ENCODE assay signal across 20 mouse cellular contexts in the genomic region with DNA sequence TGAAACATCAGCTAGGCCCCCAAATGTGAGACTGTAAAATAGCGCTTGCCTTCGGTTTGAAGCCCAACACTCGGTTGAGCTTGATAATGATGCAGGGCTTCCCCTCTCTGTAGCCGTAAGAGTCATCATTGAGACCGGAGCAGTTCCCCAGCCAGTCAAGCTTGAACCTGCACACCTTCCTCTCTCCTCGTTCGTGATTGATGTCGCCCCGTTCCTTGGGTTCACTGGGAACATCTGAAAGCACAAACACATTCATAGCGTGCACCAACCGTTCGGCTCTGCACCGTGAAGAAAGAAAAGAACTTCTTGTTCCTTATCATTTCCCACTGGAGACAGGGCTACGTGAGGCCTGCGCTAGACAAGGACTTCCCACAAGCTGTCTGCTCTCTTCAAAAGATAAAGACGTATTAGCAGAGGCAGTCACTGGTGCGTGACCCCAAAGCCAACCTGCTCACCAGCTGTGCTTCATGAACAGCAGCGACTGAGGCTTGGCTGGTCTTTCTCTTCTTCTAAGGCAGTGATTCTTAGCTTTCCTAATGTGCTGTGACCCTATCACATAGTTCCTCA. TPM values are rescaled to one million over a fixed set of nuclear protein-coding genes. Genes with fewer than 3 reads are reported as not detected.
A peak's percentile ranks its signal among the peaks of the same experiment; 100 is the strongest.
DNase-seq lines count a peak whose midpoint lies in the region; ATAC-seq and TF ChIP-seq lines count a peak whose summit lies in the region.
"Had no signal": no experiment of that assay in that cellular context is flagged by ENCODE, and none has a peak within 500 bp of the region (broad histone marks: within the 10 kb centered on the region; RNA-seq: fewer than 3 reads in every experiment).

No protein-coding gene starts in this region.

- H3K9me3 ChIP-seq in kidney, embryonic 16.5 days (ENCODE audit: low read length), result no peaks in the 10 kb centered on the region; the same call in 1 of the 2 replicates
- H3K9me3 ChIP-seq in MEL (replicated peaks; ENCODE audit: insufficient read depth, low read length), result no peaks in the 10 kb centered on the region

- H3K4me3 ChIP-seq in kidney, embryonic 16.5 days (ENCODE audit: low read length), result no peak overlapping the region
- peak overlapping the region; percentile 45 to 52 for H3K4me3 ChIP-seq in MEL (ENCODE audit: control insufficient read depth in 1 of 2, insufficient read depth in 1 of 2, low read depth in 2 of 2, low read length in 2 of 2)
- H3K4me3 ChIP-seq: gastrocnemius, adult 2 months had no signal

- H3K79me2 ChIP-seq in MEL (ENCODE audit: control insufficient read depth, insufficient read depth, low read length, poor library complexity), result no peaks in the 10 kb centered on the region

- TF ChIP-seq CTCF in MEL (IDR thresholded peaks at IDR 0.05 in 2 of 3, conservative IDR thresholded peaks at IDR 0.05 in 1 of 3; ENCODE audit: control insufficient read depth in 1 of 3, insufficient read depth in 1 of 3, low read depth in 2 of 3, low read length in 3 of 3, poor library complexity in 1 of 3, severe bottlenecking in 1 of 3), result no peak

- DNase-seq in kidney, postnatal 10 days, result no peak
- peak; percentile 79 for DNase-seq in MEL (ENCODE audit: low read depth, low spot score)
- no peak for DNase-seq in embryo, embryonic 10 days (ENCODE audit: low spot score)
- DNase-seq in right cerebral cortex, postnatal 36 days (ENCODE audit: low spot score in 2 of 2), result no peak
- DNase-seq: adrenal gland, adult 8-10 months; forebrain, postnatal 0 days; gastrocnemius, adult 2 months; heart, postnatal 14 days; kidney, postnatal 4 days; lung, embryonic 14.5 days; lung, postnatal 4 days; midbrain, embryonic 14.5 days; right cerebral cortex, adult 18-20 months; spleen, adult 18-20 months had no signal

- 0 out of 2 replicates have a peak, but pooled peaks have one; percentile 21 for ATAC-seq in kidney, embryonic 16.5 days (ENCODE audit: low FRiP score, low TSS enrichment)
- ATAC-seq in common myeloid progenitor, adult 5-6 weeks (replicated peaks; ENCODE audit: low read depth, poor library complexity, severe bottlenecking), result peak; percentile 27
- peak; percentile 90 for ATAC-seq in megakaryocyte-erythroid progenitor cell, adult 5-6 weeks (replicated peaks; ENCODE audit: low FRiP score, low TSS enrichment, poor library complexity, severe bottlenecking)
- ATAC-seq: CD4-positive, CD25-positive, alpha-beta regulatory T cell, adult 4 months; forebrain, postnatal 0 days; hindbrain, embryonic 16.5 days; intestine, postnatal 0 days had no signal

- H3K9ac ChIP-seq in kidney, embryonic 16.5 days (replicated peaks; ENCODE audit: low read length), result no peak overlapping the region
- H3K9ac ChIP-seq in MEL (ENCODE audit: control insufficient read depth, low read depth, low read length, poor library complexity, severe bottlenecking), result no peak overlapping the region
- H3K9ac ChIP-seq: forebrain, postnatal 0 days; lung, embryonic 14.5 days had no signal

- no peaks in the 10 kb centered on the region for H3K27me3 ChIP-seq in kidney, embryonic 16.5 days (ENCODE audit: insufficient read depth, low read length)
- H3K27me3 ChIP-seq in MEL (ENCODE audit: control insufficient read depth in 1 of 2, insufficient read depth in 2 of 2, low read length in 2 of 2), result no peaks in the 10 kb centered on the region

- no peak; a peak in 1 of 4 replicates for TF ChIP-seq POLR2A in MEL (IDR thresholded peaks at IDR 0.05; ENCODE audit: control insufficient read depth in 1 of 2, insufficient read depth in 1 of 2, low read depth in 1 of 2, low read length in 2 of 2, poor library complexity in 1 of 2)

- H3K4me1 ChIP-seq in kidney, embryonic 16.5 days (ENCODE audit: insufficient read depth, low read length), result no peaks in the 10 kb centered on the region
- peaks cover 2 to 12% of the 10 kb centered on the region in 2 experiments; a peak in 3 of 4 replicates for H3K4me1 ChIP-seq in MEL (ENCODE audit: control insufficient read depth in 1 of 2, insufficient read depth in 2 of 2, low read length in 2 of 2)

- peaks cover 54% of the 10 kb centered on the region for H3K36me3 ChIP-seq in kidney, embryonic 16.5 days (ENCODE audit: insufficient read depth, low read length)
- H3K36me3 ChIP-seq in MEL (ENCODE audit: control insufficient read depth in 1 of 2, insufficient read depth in 2 of 2, low read length in 2 of 2), result peaks cover 0 to 4% of the 10 kb centered on the region in 2 experiments; a peak in 2 of 4 replicates

- no peak overlapping the region for H3K4me2 ChIP-seq in kidney, embryonic 16.5 days (replicated peaks; ENCODE audit: low read depth, low read length)
- H3K4me2 ChIP-seq: lung, embryonic 14.5 days had no signal

- H3K27ac ChIP-seq in kidney, embryonic 16.5 days (ENCODE audit: low read length), result no peak overlapping the region
- peak overlapping the region; percentile 13; the same call in 1 of the 2 replicates for H3K27ac ChIP-seq in MEL (ENCODE audit: control insufficient read depth, low read depth, low read length)
- H3K27ac ChIP-seq: gastrocnemius, adult 2 months had no signal

- 49% methylated on average over 18 of the region's 18 CpGs for WGBS in kidney, embryonic 16.5 days

- TF ChIP-seq RAD21 in MEL (IDR thresholded peaks at IDR 0.05; ENCODE audit: low read depth, low read length), result no peak; the same call in 1 of the 2 replicates

- TF ChIP-seq EP300 in MEL (IDR thresholded peaks at IDR 0.05; ENCODE audit: low read depth in 1 of 2, low read length in 2 of 2), result peak; percentile 77 to 80

TF ChIP-seq in MEL, 35 proteins besides CTCF, POLR2A, EP300 and RAD21:
- TF ChIP-seq UBTF (IDR thresholded peaks at IDR 0.05; ENCODE audit: borderline replicate concordance, insufficient read depth, low read depth, low read length) (no peak), RCOR1 (IDR thresholded peaks at IDR 0.05; ENCODE audit: low read depth, low read length) (0 out of 2 replicates have a peak, but pooled peaks have one; percentile 13), NELFE (IDR thresholded peaks at IDR 0.05; ENCODE audit: low read depth, low read length) (0 out of 2 replicates have a peak, but pooled peaks have one; percentile 11), TCF12 (IDR thresholded peaks at IDR 0.05; ENCODE audit: low read depth, low read length) (peak; percentile 85), GATA1 (IDR thresholded peaks at IDR 0.05; ENCODE audit: low read depth, low read length) (peak; percentile 84), TAL1 (IDR thresholded peaks at IDR 0.05; ENCODE audit: low read length) (peak; percentile 80), MYC (IDR thresholded peaks at IDR 0.05; ENCODE audit: low read depth, low read length) (peak; percentile 60; the same call in 1 of the 2 replicates), MYB (IDR thresholded peaks at IDR 0.05; ENCODE audit: low read depth, low read length) (0 out of 2 replicates have a peak, but pooled peaks have one; percentile 27), BHLHE40 (IDR thresholded peaks at IDR 0.05; ENCODE audit: borderline replicate concordance, low read depth, low read length) (peak; percentile 43), SMC3 (IDR thresholded peaks at IDR 0.05; ENCODE audit: low read depth, low read length) (peak; percentile 34; the same call in 1 of the 2 replicates), MAX (IDR thresholded peaks at IDR 0.05; ENCODE audit: low read length) (0 out of 2 replicates have a peak, but pooled peaks have one; percentile 42), JUND (IDR thresholded peaks at IDR 0.05; ENCODE audit: low read depth, low read length) (no peak), MXI1 (IDR thresholded peaks at IDR 0.05; ENCODE audit: low read depth, low read length) (peak; percentile 62), MAFK (IDR thresholded peaks at IDR 0.05; ENCODE audit: borderline replicate concordance, low read depth, low read length) (0 out of 2 replicates have a peak, but pooled peaks have one; percentile 13), MAZ (IDR thresholded peaks at IDR 0.05; ENCODE audit: low read depth, low read length) (no peak), ETS1 (IDR thresholded peaks at IDR 0.05; ENCODE audit: low read depth, low read length) (peak; percentile 66)

RNA-seq across cellular contexts. Expression of a gene that starts 16.7 kb away (rescaled TPM):
- polyA plus RNA-seq in kidney, embryonic 16.5 days (2015; fragmentation: Nextera tagmentation; extraction: Ambion mirVana), result 232 and 240 TPM in 2 replicates
- total RNA-seq in MEL (2012; rRNA removed), result 0.23 and 0.26 TPM in 2 replicates
- under 1 TPM in 1 of 2 experiments, not detected in 1; 0.43 TPM for polyA plus RNA-seq in MEL (2012; ENCODE audit: insufficient read depth in 1 of 2, insufficient read length in 2 of 2, low read depth in 1 of 2, low replicate concordance in 2 of 2, missing spikeins in 1 of 2)
- 1.4 and 2.3 TPM in 2 replicates for total RNA-seq in common myeloid progenitor, adult 5-6 weeks (2017)
- total RNA-seq in megakaryocyte-erythroid progenitor cell, adult 5-6 weeks (2014; fragmentation: Nextera tagmentation), result 1.8 and 15.5 TPM in 2 replicates
- 5.1 TPM in 1 of 2 replicates, not detected in the other for total RNA-seq in megakaryocyte-erythroid progenitor cell, adult 5-6 weeks (2017)

Comparison
In these comparisons a context has a peak if more than half of its experiments do, and no peak if none do; other contexts are left out.
1. ATAC-seq: peak in every context shown above with its lines; median percentile 90 in megakaryocyte-erythroid progenitor cell, adult 5-6 weeks; 27 in common myeloid progenitor, adult 5-6 weeks; 21 in kidney, embryonic 16.5 days.